ENCODE assay signal across 32 mouse cellular contexts in the genomic region with DNA sequence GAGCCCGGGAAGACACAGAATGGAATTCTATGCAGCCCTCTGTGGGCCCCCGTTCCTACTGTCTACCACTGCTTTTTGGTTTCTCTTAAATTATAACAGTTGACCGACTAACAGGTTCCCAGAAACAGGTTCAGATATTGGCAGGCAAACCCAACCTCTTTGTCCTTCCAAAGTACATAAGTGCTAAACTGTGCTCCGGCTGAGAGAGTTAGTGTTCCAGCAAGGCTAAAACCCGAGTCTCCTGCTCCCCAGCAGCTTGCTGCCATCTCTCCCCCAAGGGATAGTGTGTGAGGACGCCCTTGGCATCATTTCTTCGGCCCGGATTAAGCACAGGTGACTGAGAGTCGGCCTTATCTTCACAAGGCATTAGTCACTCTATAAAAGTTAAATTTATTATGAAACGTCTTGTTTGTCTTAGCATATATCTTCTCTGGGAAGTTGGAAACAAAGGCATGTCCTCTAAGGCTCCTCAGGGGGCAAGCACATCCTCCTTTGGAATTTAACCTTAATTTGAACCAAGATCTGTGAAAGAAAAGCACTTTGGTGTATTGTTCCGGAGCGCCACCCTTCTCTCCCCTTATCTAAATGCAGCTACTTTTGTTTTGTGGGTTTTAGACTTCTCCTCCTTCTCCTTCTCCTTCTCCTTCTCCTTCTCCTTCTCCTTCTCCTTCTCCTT. TPM values are rescaled to one million over a fixed set of nuclear protein-coding genes. Genes with fewer than 3 reads are reported as not detected.
DNase-seq lines count a peak whose midpoint lies in the region; ATAC-seq and TF ChIP-seq lines count a peak whose summit lies in the region.
"Had no signal": no experiment of that assay in that cellular context is flagged by ENCODE, and none has a peak within 500 bp of the region (broad histone marks: within the 10 kb centered on the region; RNA-seq: fewer than 3 reads in every experiment).

No protein-coding gene starts in this region.

- DNase-seq in lung, postnatal 0 days (ENCODE audit: low spot score), result no peak
- DNase-seq in ES-CJ7 (ENCODE audit: low read depth, low spot score), result peak; percentile 65
- no peak for DNase-seq in forebrain, embryonic 14.5 days (ENCODE audit: low spot score)
- no peak for DNase-seq in cerebellum, adult 11 months
- DNase-seq: adrenal gland, postnatal 14 days; cerebellum, adult 11-12 months; cerebellum, adult 9-11 months; embryo, embryonic 11 days; forebrain, postnatal 0 days; gastrocnemius, postnatal 10 days; kidney, adult 9 months; kidney, postnatal 10 days; liver; lung, postnatal 14 days; retina, postnatal 1 day; right cerebral cortex, postnatal 25 days; spleen, adult 18-20 months had no signal

- no peak for ATAC-seq in lung, embryonic 16.5 days (ENCODE audit: low read depth)
- no peak for ATAC-seq in lung, postnatal 0 days
- peak; percentile 58 for ATAC-seq in intestine, embryonic 15.5 days
- ATAC-seq in stomach, embryonic 16.5 days (ENCODE audit: insufficient read depth, low FRiP score), result peak; percentile 25; the same call in 1 of the 2 replicates
- ATAC-seq in forebrain, embryonic 14.5 days, result no peak
- ATAC-seq: CD4-positive, CD25-positive, alpha-beta regulatory T cell, adult 4 months; forebrain, postnatal 0 days; hindbrain, embryonic 16.5 days; midbrain, embryonic 15.5 days had no signal

- no peak overlapping the region for H3K4me3 ChIP-seq in lung, embryonic 16.5 days (ENCODE audit: low read length)
- no peak overlapping the region for H3K4me3 ChIP-seq in lung, postnatal 0 days (ENCODE audit: low read depth, low read length)
- H3K4me3 ChIP-seq in intestine, embryonic 15.5 days (replicated peaks), result no peak overlapping the region
- H3K4me3 ChIP-seq in stomach, embryonic 16.5 days (replicated peaks; ENCODE audit: low read length), result no peak overlapping the region
- no peak overlapping the region for H3K4me3 ChIP-seq in forebrain, embryonic 14.5 days (ENCODE audit: low read depth, low read length)
- H3K4me3 ChIP-seq: embryonic facial prominence, embryonic 12.5 days; forebrain, embryonic 10.5 days; heart, embryonic 10.5 days; heart, embryonic 15.5 days; liver, embryonic 15.5 days; midbrain, embryonic 15.5 days; myocyte; neural tube, embryonic 13.5 days had no signal

- H3K4me2 ChIP-seq in lung, embryonic 16.5 days (ENCODE audit: low read depth, low read length), result no peak overlapping the region
- no peak overlapping the region for H3K4me2 ChIP-seq in lung, postnatal 0 days (replicated peaks; ENCODE audit: low read depth, low read length)
- H3K4me2 ChIP-seq in intestine, embryonic 15.5 days (replicated peaks), result peak overlapping the region; percentile 32
- H3K4me2 ChIP-seq in stomach, embryonic 16.5 days (ENCODE audit: low read depth, low read length), result no peak overlapping the region
- no peak overlapping the region for H3K4me2 ChIP-seq in forebrain, embryonic 14.5 days (ENCODE audit: low read length)
- H3K4me2 ChIP-seq: embryonic facial prominence, embryonic 12.5 days; heart, embryonic 15.5 days; liver, embryonic 15.5 days; midbrain, embryonic 15.5 days; neural tube, embryonic 13.5 days had no signal

- H3K27me3 ChIP-seq in lung, embryonic 16.5 days (ENCODE audit: control insufficient read depth, insufficient read depth, low read depth, low read length), result no peaks in the 10 kb centered on the region
- H3K27me3 ChIP-seq in lung, postnatal 0 days (replicated peaks; ENCODE audit: insufficient read depth, low read length), result no peaks in the 10 kb centered on the region
- no peaks in the 10 kb centered on the region for H3K27me3 ChIP-seq in intestine, embryonic 15.5 days (replicated peaks)
- H3K27me3 ChIP-seq in stomach, embryonic 16.5 days (ENCODE audit: control insufficient read depth, insufficient read depth, low read length), result no peaks in the 10 kb centered on the region
- no peaks in the 10 kb centered on the region for H3K27me3 ChIP-seq in forebrain, embryonic 14.5 days (replicated peaks; ENCODE audit: control insufficient read depth, insufficient read depth, low read length)
- H3K27me3 ChIP-seq: embryonic facial prominence, embryonic 12.5 days; heart, embryonic 15.5 days; liver, embryonic 15.5 days had no signal

- H3K27ac ChIP-seq in lung, embryonic 16.5 days (ENCODE audit: low read length), result peak overlapping the region; percentile 57; the same call in 1 of the 2 replicates
- no peak overlapping the region for H3K27ac ChIP-seq in lung, postnatal 0 days (ENCODE audit: low read length)
- no peak overlapping the region for H3K27ac ChIP-seq in intestine, embryonic 15.5 days
- H3K27ac ChIP-seq in stomach, embryonic 16.5 days (ENCODE audit: low read length), result peak overlapping the region; percentile 60; the same call in 1 of the 2 replicates
- no peak overlapping the region for H3K27ac ChIP-seq in forebrain, embryonic 14.5 days (ENCODE audit: low read depth, low read length)
- H3K27ac ChIP-seq: embryonic facial prominence, embryonic 12.5 days; forebrain, embryonic 10.5 days; heart, embryonic 10.5 days; heart, embryonic 15.5 days; liver, embryonic 15.5 days; midbrain, embryonic 15.5 days; neural tube, embryonic 13.5 days had no signal

- TF ChIP-seq CTCF in lung, postnatal 0 days (IDR thresholded peaks at IDR 0.05), result no peak

- H3K4me1 ChIP-seq in lung, embryonic 16.5 days (replicated peaks; ENCODE audit: control insufficient read depth, insufficient read depth, low read length), result peaks cover 2% of the 10 kb centered on the region; the same call in 1 of the 2 replicates
- H3K4me1 ChIP-seq in lung, postnatal 0 days (ENCODE audit: insufficient read depth, low read depth, low read length), result no peaks in the 10 kb centered on the region; the same call in 1 of the 2 replicates
- H3K4me1 ChIP-seq in intestine, embryonic 15.5 days (replicated peaks), result no peaks in the 10 kb centered on the region
- no peaks in the 10 kb centered on the region for H3K4me1 ChIP-seq in stomach, embryonic 16.5 days (ENCODE audit: control insufficient read depth, insufficient read depth, low read length)
- no peaks in the 10 kb centered on the region for H3K4me1 ChIP-seq in forebrain, embryonic 14.5 days (ENCODE audit: control insufficient read depth, insufficient read depth, low read length)
- H3K4me1 ChIP-seq: embryonic facial prominence, embryonic 12.5 days; forebrain, embryonic 10.5 days; heart, embryonic 10.5 days; heart, embryonic 15.5 days; liver, embryonic 15.5 days; midbrain, embryonic 15.5 days; neural tube, embryonic 13.5 days had no signal

- no peaks in the 10 kb centered on the region for H3K9me3 ChIP-seq in lung, embryonic 16.5 days (ENCODE audit: control insufficient read depth, low read length)
- no peaks in the 10 kb centered on the region for H3K9me3 ChIP-seq in lung, postnatal 0 days (ENCODE audit: low read length)
- H3K9me3 ChIP-seq in intestine, embryonic 15.5 days, result no peaks in the 10 kb centered on the region
- H3K9me3 ChIP-seq in stomach, embryonic 16.5 days (replicated peaks; ENCODE audit: control insufficient read depth, low read length), result no peaks in the 10 kb centered on the region
- H3K9me3 ChIP-seq in forebrain, embryonic 14.5 days (replicated peaks; ENCODE audit: control insufficient read depth, low read length), result no peaks in the 10 kb centered on the region
- H3K9me3 ChIP-seq: embryonic facial prominence, embryonic 12.5 days; forebrain, embryonic 10.5 days; G1E; heart, embryonic 10.5 days; heart, embryonic 15.5 days; liver, embryonic 15.5 days; midbrain, embryonic 15.5 days; neural tube, embryonic 13.5 days had no signal

- no peaks in the 10 kb centered on the region for H3K36me3 ChIP-seq in lung, embryonic 16.5 days (ENCODE audit: control insufficient read depth, insufficient read depth, low read length)
- no peaks in the 10 kb centered on the region for H3K36me3 ChIP-seq in lung, postnatal 0 days (ENCODE audit: insufficient read depth, low read length)
- H3K36me3 ChIP-seq in intestine, embryonic 15.5 days, result no peaks in the 10 kb centered on the region
- H3K36me3 ChIP-seq in stomach, embryonic 16.5 days (ENCODE audit: control insufficient read depth, insufficient read depth, low read length), result no peaks in the 10 kb centered on the region
- H3K36me3 ChIP-seq in forebrain, embryonic 14.5 days (ENCODE audit: control insufficient read depth, insufficient read depth, low read length), result no peaks in the 10 kb centered on the region
- H3K36me3 ChIP-seq: embryonic facial prominence, embryonic 12.5 days; forebrain, embryonic 10.5 days; G1E; heart, embryonic 10.5 days; heart, embryonic 15.5 days; liver, embryonic 15.5 days; midbrain, embryonic 15.5 days; neural tube, embryonic 13.5 days had no signal

- TF ChIP-seq EP300 in lung, postnatal 0 days (IDR thresholded peaks at IDR 0.05), result no peak

- 22% methylated on average over 12 of the region's 12 CpGs for WGBS in lung, embryonic 16.5 days
- 28% methylated on average over 12 of the region's 12 CpGs for WGBS in lung, postnatal 0 days
- 39% methylated on average over 12 of the region's 12 CpGs for WGBS in intestine, embryonic 15.5 days
- 38% methylated on average over 12 of the region's 12 CpGs for WGBS in stomach, embryonic 16.5 days
- 45% methylated on average over 12 of the region's 12 CpGs for WGBS in forebrain, embryonic 14.5 days

- H3K9ac ChIP-seq in lung, embryonic 16.5 days (ENCODE audit: low read length), result no peak overlapping the region
- no peak overlapping the region for H3K9ac ChIP-seq in lung, postnatal 0 days (replicated peaks; ENCODE audit: low read depth)
- no peak overlapping the region for H3K9ac ChIP-seq in intestine, embryonic 15.5 days
- no peak overlapping the region for H3K9ac ChIP-seq in stomach, embryonic 16.5 days (ENCODE audit: low read length)
- no peak overlapping the region for H3K9ac ChIP-seq in forebrain, embryonic 14.5 days (ENCODE audit: low read length)
- H3K9ac ChIP-seq: embryonic facial prominence, embryonic 12.5 days; forebrain, postnatal 0 days; heart, embryonic 15.5 days; liver, embryonic 15.5 days; midbrain, embryonic 15.5 days; neural tube, embryonic 13.5 days had no signal

RNA-seq across cellular contexts. Expression of a gene that starts 30.9 kb away (rescaled TPM):
- 7.5 and 8.2 TPM in 2 replicates for polyA plus RNA-seq in lung, embryonic 16.5 days (2015; fragmentation: Nextera tagmentation; extraction: Ambion mirVana)
- 7.9 and 8.2 TPM in 2 replicates for polyA plus RNA-seq in lung, postnatal 0 days (2015; fragmentation: Nextera tagmentation; extraction: Ambion mirVana)
- 6.4 and 8.9 TPM in 2 replicates for polyA plus RNA-seq in intestine, embryonic 15.5 days (2015; fragmentation: Nextera tagmentation; extraction: Ambion mirVana)
- polyA plus RNA-seq in stomach, embryonic 16.5 days (2015; fragmentation: Nextera tagmentation; extraction: Ambion mirVana), result 9.8 and 10.0 TPM in 2 replicates
- polyA plus RNA-seq in forebrain, embryonic 14.5 days (2014; fragmentation: Nextera tagmentation; extraction: Ambion mirVana), result 0.63 and 0.75 TPM in 2 replicates
- polyA plus RNA-seq: CD4-positive, CD25-positive, alpha-beta regulatory T cell, adult 4 months; limb, embryonic 11.5 days; myocyte had no signal

RNA-seq across cellular contexts. Expression of a gene that starts 48.1 kb away (rescaled TPM):
- 3.0 and 5.1 TPM in 2 replicates for polyA plus RNA-seq in lung, embryonic 16.5 days (2015; fragmentation: Nextera tagmentation; extraction: Ambion mirVana)
- polyA plus RNA-seq in lung, postnatal 0 days (2015; fragmentation: Nextera tagmentation; extraction: Ambion mirVana), result 2.1 and 2.5 TPM in 2 replicates
- polyA plus RNA-seq in intestine, embryonic 15.5 days (2015; fragmentation: Nextera tagmentation; extraction: Ambion mirVana), result 0.71 and 0.92 TPM in 2 replicates
- 2.8 and 3.5 TPM in 2 replicates for polyA plus RNA-seq in stomach, embryonic 16.5 days (2015; fragmentation: Nextera tagmentation; extraction: Ambion mirVana)
- polyA plus RNA-seq in forebrain, embryonic 14.5 days (2014; fragmentation: Nextera tagmentation; extraction: Ambion mirVana), result 0.24 and 0.61 TPM in 2 replicates
- polyA plus RNA-seq: CD4-positive, CD25-positive, alpha-beta regulatory T cell, adult 4 months; myocyte had no signal

Comparison
In these comparisons a context has a peak if more than half of its experiments do, and no peak if none do; other contexts are left out.
1. H3K27ac ChIP-seq: peak in lung, embryonic 16.5 days (single experiment) and stomach, embryonic 16.5 days (single experiment); none in lung, postnatal 0 days (single experiment), intestine, embryonic 15.5 days (single experiment) and forebrain, embryonic 14.5 days (single experiment).
2. ATAC-seq: peak in intestine, embryonic 15.5 days (single experiment) and stomach, embryonic 16.5 days (single experiment); none in lung, embryonic 16.5 days (single experiment), lung, postnatal 0 days (single experiment) and forebrain, embryonic 14.5 days (single experiment).